Mouse (Mus musculus) hindbrain, embryonic 15.5 days (tissue): ENCODE results near the gene Tmem167. TPM values are rescaled to one million over a fixed set of nuclear protein-coding genes. Genes with fewer than 3 reads are reported as not detected.

ENCODE experiments used
- ATAC-seq: fragments of 200-750 bp; cut with Nextera tagmentation; 2 replicates; pipeline ENCODE4 v1.8.0; 2017; ENCODE audit warnings: low read depth, moderate number of reproducible peaks, moderate TSS enrichment; ENCODE audit not compliant: low FRiP score
- H3K27ac ChIP-seq: fragments of 300-500 bp; sonication (generic); replicated peaks from 2 replicates; pipeline ENCODE4 v1.5.1; 2015; ENCODE audit warnings: mild to moderate bottlenecking, inconsistent platforms
- H3K27me3 ChIP-seq: fragments of 300-500 bp; sonication (generic); 2 replicates; pipeline ENCODE4 v1.6.1; 2015; ENCODE audit warnings: control low read depth, inconsistent platforms
- H3K36me3 ChIP-seq: fragments of 300-500 bp; sonication (generic); 2 replicates; pipeline ENCODE4 v1.6.1; 2015; ENCODE audit warnings: control low read depth, inconsistent platforms
- H3K4me1 ChIP-seq: fragments of 300-500 bp; sonication (generic); replicated peaks from 2 replicates; pipeline ENCODE4 v1.6.1; 2015; ENCODE audit warnings: control low read depth, inconsistent platforms
- H3K4me2 ChIP-seq: fragments of 300-500 bp; sonication (generic); 2 replicates; pipeline ENCODE4 v1.6.1; 2015; ENCODE audit warnings: moderate library complexity, mild to moderate bottlenecking, inconsistent platforms
- H3K4me3 ChIP-seq: fragments of 300-500 bp; sonication (generic); 2 replicates; pipeline ENCODE4 v1.5.1; 2015; ENCODE audit warnings: mild to moderate bottlenecking, inconsistent platforms
- H3K9ac ChIP-seq: fragments of 300-500 bp; sonication (generic); 2 replicates; pipeline ENCODE4 v1.6.1; 2015; ENCODE audit warnings: inconsistent platforms
- H3K9me3 ChIP-seq: fragments of 300-500 bp; sonication (generic); 2 replicates; pipeline ENCODE4 v1.6.1; 2016; ENCODE audit warnings: control low read depth, inconsistent platforms
- WGBS: fragments of 180-500 bp; shearing (Covaris S2); methylation state at CpG from one replicate; pipeline ENCODE4 v1.1.7; 2015; 5-methylcytosine and 5-hydroxymethylcytosine counted together
- polyA plus RNA-seq: library from polyadenylated mRNA; unstranded; fragments of >200 nt; fragmentation: Nextera tagmentation; extraction: Ambion mirVana; gene quantifications from 2 replicates; pipeline ENCODE4 v1.2.1, GENCODE M21; 2015

Gene Tmem167
- polyA plus RNA-seq, 1 experiment from 2014 or later: 40.9 TPM

GRCm38 (mm10) chr13:90191794-90192193, 102.9 kb downstream of the Tmem167 start:
- no peak overlapping the region for H3K4me3 ChIP-seq
- 85% methylated on average over 6 of the region's 6 CpGs for WGBS
- no peaks in the 10 kb centered on the region for H3K9me3 ChIP-seq
- no peaks in the 10 kb centered on the region for H3K4me1 ChIP-seq
- ATAC-seq: no peak
- H3K9ac ChIP-seq: no peak overlapping the region
- no peaks in the 10 kb centered on the region for H3K36me3 ChIP-seq
- no peak overlapping the region for H3K4me2 ChIP-seq
- no peak overlapping the region for H3K27ac ChIP-seq
- H3K27me3 ChIP-seq: no peaks in the 10 kb centered on the region

Other genes with a start within 250 kb of the Tmem167 start
- 14.7 and 15.9 TPM in 2 replicates for gene Xrcc4, start 485 bp downstream of the Tmem167 start, polyA plus RNA-seq